Mouse (Mus musculus): ENCODE results near the gene Tdo2. TPM values are rescaled to one million over a fixed set of nuclear protein-coding genes. Genes with fewer than 3 reads are reported as not detected.

Tdo2 gene
- 2.1 and 2.6 TPM in 2 replicates for polyA plus RNA-seq (2016; fragmentation: Nextera tagmentation; extraction: Ambion mirVana)

DNA sequence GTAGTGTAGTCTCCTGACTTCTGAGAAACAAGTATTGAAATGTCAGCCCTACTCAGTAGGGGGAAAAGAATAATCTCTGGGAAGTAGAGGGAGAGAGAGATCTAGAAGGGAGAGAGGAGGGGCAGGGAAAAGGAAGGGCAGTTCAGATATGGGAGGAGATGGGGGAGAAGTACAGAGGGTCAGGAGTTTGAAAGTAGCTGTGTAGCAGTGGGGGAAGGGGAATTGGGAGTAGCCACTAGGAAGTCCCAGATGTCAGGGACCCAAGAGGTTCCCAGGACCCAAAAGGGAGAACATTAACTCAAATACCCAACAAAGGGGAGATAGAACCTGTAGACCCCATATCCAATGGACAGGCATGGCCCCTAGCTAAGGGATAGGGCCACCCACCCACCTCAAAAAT is at the start of gene Tdo2:
Gene Tdo2, minus strand, starts transcription at position 101 of the 400 bp plus-strand sequence.
- Histone ChIP-seq H3K27ac (no peak within 1 kb of the TSS), H3K36me3 (no peaks in the 10 kb centered on the region), H3K27me3 (ENCODE audit: insufficient read depth, poor library complexity, severe bottlenecking) (no peaks in the 10 kb centered on the region), H3K4me3 (no peak within 1 kb of the TSS), H3K4me1 (peaks cover 17% of the 10 kb centered on the region), H3K9me3 (no peaks in the 10 kb centered on the region)
- no peak for DNase-seq (ENCODE audit: low spot score)

DNA sequence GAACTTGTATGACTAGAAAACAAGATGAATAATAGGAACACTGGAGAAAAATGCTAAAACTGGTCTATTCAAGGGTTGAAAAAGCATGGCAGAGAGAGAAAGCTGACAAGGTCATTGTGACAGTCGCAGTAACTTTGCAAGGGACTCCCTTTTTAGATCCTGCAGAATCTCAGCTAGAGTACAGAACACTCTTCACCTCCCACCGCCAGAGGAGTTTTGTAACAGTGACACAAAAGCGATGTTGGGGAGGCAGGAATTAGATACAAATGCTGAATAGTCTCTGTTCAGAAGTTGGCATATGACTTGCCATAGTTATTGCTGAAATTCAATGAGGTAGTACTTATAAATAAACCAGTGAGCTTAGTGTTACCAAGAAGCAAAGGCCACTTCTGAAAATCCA is 47.1 kb upstream of the Tdo2 start:
- H3K27ac ChIP-seq, result no peak overlapping the region
- H3K9me3 ChIP-seq, result no peaks in the 10 kb centered on the region
- DNase-seq (ENCODE audit: low spot score), result no peak
- WGBS, result 59% methylated on average over 3 of the region's 3 CpGs
- no peaks in the 10 kb centered on the region for H3K36me3 ChIP-seq
- no peaks in the 10 kb centered on the region for H3K4me1 ChIP-seq
- no peak overlapping the region for H3K4me3 ChIP-seq
- no peaks in the 10 kb centered on the region for H3K27me3 ChIP-seq (ENCODE audit: insufficient read depth, poor library complexity, severe bottlenecking)

DNA sequence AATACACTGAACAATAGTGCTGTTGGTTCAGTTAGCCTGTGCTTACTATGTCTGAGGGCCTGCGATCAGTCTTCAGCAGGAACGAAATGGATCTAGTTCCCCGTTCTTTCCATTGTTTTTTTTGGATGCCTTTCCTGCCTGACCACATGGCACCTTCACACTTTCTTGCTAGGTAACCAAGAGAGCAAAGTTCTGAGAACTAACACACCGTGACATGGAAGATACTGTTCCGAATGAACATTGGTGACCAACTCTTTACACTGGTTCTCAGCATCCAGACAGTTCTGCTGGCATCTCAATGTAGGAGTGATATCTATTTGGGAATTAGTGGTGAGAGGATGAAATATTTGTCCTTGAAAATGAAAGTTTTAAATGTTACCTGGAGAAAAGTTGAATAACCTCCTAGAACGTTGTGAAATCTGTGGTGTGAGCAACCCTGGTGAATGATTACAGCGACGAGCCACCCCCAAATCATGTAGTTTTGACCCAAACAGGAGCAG is 46.5 kb upstream of the Tdo2 start:
- no peak overlapping the region for H3K27ac ChIP-seq
- 86% methylated on average over 8 of the region's 8 CpGs for WGBS
- no peaks in the 10 kb centered on the region for H3K9me3 ChIP-seq
- H3K4me1 ChIP-seq, result no peaks in the 10 kb centered on the region
- DNase-seq (ENCODE audit: low spot score), result no peak
- H3K36me3 ChIP-seq, result no peaks in the 10 kb centered on the region
- H3K4me3 ChIP-seq, result no peak overlapping the region
- no peaks in the 10 kb centered on the region for H3K27me3 ChIP-seq (ENCODE audit: insufficient read depth, poor library complexity, severe bottlenecking)

DNA sequence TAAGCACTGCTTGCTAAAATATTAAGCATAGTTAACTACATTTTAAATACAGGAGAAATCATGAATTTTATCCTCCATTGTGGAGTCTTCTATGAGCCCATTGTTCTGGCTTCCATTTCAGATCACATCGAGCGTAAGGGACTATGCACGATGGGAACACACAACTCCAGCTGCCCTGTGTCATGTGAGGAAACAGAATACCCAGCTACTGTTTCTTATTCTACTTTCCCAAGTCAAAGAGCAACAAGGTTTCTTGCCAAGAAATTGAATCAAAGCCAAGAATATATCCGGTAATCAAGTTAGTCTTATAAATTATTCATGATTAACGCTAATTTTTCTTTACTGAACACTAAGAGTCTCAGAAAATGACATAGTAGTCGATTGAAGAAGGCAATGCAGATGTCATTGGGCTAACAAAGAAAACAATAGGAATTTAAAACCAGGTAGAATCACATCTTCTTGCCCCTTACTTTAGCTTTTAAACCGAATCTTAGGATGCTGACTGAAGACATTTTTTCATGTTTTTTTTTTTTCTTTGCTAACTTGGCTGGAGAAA is 38.2 kb upstream of the Tdo2 start:
- H3K27me3 ChIP-seq (ENCODE audit: insufficient read depth, poor library complexity, severe bottlenecking), result no peaks in the 10 kb centered on the region
- H3K27ac ChIP-seq, result no peak overlapping the region
- H3K4me3 ChIP-seq, result no peak overlapping the region
- H3K9me3 ChIP-seq, result no peaks in the 10 kb centered on the region
- no peaks in the 10 kb centered on the region for H3K36me3 ChIP-seq
- H3K4me1 ChIP-seq, result no peaks in the 10 kb centered on the region
- no peak for DNase-seq (ENCODE audit: low spot score)
- WGBS, result 81% methylated on average over 7 of the region's 7 CpGs

DNA sequence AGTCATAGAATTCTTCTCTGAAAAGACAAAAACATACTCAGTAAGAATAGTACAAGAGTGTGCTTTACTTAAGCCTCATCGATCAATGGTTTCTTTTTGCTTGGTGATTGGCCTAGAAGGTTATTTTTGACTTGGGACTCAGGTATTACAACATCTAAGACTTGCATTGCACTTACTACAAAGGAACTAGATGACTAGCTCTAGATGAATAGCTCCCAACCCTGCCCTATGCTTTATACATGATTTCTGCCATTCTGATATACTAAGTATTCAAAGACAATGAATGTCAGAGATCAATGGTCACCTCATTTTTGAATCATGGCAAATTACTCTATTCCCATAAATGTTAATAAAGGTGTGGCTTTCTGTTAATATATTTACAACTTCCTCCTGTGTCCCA is 31.0 kb upstream of the Tdo2 start:
- Histone ChIP-seq H3K36me3 (no peaks in the 10 kb centered on the region), H3K4me1 (no peaks in the 10 kb centered on the region), H3K27me3 (ENCODE audit: insufficient read depth, poor library complexity, severe bottlenecking) (no peaks in the 10 kb centered on the region), H3K4me3 (no peak overlapping the region), H3K27ac (no peak overlapping the region), H3K9me3 (no peaks in the 10 kb centered on the region)
- WGBS, result 93% methylated on average over 1 of the region's 1 CpGs
- DNase-seq (ENCODE audit: low spot score), result no peak

DNA sequence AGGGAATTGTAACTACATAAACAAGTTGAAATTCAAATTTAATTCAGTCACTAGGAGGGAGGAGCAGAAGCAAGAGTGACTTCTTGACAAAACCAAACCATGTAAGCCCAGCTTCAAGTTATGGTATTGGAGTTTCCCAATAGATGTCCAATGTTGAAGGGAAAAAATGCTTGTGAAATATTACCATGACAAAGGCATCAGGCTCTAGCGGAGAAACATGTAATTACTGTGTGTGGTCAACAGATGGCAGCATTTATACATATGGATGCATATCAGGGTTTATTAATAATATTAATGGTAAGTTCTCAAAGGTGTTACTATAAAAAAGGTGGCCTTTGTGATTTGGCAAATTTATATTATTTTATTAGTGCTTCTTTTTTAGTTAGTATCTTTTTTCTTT is 20.0 kb upstream of the Tdo2 start:
- H3K36me3 ChIP-seq, result no peaks in the 10 kb centered on the region
- 11% methylated on average over 1 of the region's 1 CpGs for WGBS
- no peaks in the 10 kb centered on the region for H3K9me3 ChIP-seq
- no peaks in the 10 kb centered on the region for H3K4me1 ChIP-seq
- H3K4me3 ChIP-seq, result no peak overlapping the region
- no peaks in the 10 kb centered on the region for H3K27me3 ChIP-seq (ENCODE audit: insufficient read depth, poor library complexity, severe bottlenecking)
- H3K27ac ChIP-seq, result no peak overlapping the region
- no peak for DNase-seq (ENCODE audit: low spot score)

DNA sequence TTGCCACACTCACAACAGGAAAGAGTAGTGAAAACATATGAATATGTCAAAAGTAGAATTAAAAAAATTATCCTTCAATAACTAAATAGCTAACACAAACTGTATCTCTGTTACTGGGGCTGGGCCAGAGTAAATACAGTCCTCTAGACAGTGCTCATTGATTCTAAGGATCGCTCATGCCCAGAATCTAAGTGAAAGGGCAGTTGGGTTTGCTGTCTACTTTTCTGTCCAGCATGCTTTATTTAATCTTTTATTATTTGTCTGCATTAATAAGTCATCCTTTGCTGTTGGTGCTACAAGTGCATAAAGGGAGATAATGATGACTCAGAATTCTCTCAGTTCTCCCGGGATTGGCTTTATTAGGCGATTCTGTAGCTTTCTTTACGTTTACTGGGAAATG is 19.4 kb upstream of the Tdo2 start:
- H3K9me3 ChIP-seq, result no peaks in the 10 kb centered on the region
- 36% methylated on average over 4 of the region's 4 CpGs for WGBS

DNA sequence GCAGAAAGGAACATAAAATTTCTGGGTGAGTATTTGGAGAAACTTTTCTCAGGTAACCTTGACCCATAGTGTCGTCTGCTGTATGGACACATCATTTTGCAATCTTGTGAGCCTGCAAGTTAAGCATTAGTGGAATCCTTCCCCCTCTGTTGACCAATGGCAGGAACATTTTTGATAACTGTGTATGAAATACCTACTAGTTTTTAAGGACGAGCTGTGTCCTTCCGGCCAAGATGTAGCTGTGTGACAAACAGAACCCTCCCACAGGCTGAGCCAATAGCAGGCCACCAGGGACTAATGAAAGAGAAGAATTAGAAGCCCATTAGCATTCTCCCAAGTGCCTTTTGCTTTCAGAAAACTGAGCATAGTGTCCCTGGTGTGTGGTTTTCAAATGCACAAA is 14.5 kb upstream of the Tdo2 start:
- Histone ChIP-seq H3K4me1 (peaks cover 9% of the 10 kb centered on the region), H3K9me3 (no peaks in the 10 kb centered on the region), H3K27me3 (ENCODE audit: insufficient read depth, poor library complexity, severe bottlenecking) (no peaks in the 10 kb centered on the region), H3K36me3 (no peaks in the 10 kb centered on the region), H3K27ac (peak overlapping the region; percentile 62; the same call in 1 of the 2 replicates), H3K4me3 (no peak overlapping the region)
- WGBS, result 40% methylated on average over 3 of the region's 3 CpGs
- DNase-seq (ENCODE audit: low spot score), result no peak

More for the DNA sequence above, 19.4 kb upstream of the Tdo2 start:
- Histone ChIP-seq H3K4me3 (no peak overlapping the region), H3K27ac (no peak overlapping the region), H3K27me3 (ENCODE audit: insufficient read depth, poor library complexity, severe bottlenecking) (no peaks in the 10 kb centered on the region), H3K4me1 (no peaks in the 10 kb centered on the region), H3K36me3 (no peaks in the 10 kb centered on the region)
- DNase-seq (ENCODE audit: low spot score), result no peak

DNA sequence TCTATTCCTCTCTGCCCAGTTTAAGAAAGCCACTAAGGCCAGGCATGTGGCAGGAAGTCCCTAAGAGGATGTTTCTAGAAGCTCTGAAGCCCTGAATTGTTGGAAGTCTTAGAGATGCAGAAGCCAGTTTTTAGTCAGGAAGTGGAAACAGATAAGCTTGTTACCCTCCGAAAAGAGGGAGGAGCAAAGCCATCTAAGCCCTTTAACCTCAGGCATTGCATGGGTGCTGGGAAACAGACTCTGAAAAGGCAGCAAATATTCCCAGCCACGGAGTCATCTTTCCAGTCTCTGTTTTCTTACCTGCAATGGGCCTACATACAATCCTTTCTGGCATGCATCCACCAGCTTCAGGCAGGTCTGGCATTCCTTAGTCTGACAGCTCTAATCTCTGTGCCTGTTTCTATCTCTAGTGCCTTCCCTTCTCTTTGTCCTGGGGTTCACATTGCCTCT is 13.7 kb upstream of the Tdo2 start:
- peaks cover 9% of the 10 kb centered on the region for H3K4me1 ChIP-seq
- H3K36me3 ChIP-seq, result no peaks in the 10 kb centered on the region
- no peak overlapping the region for H3K4me3 ChIP-seq
- peak overlapping the region; percentile 79 for H3K27ac ChIP-seq
- peak; percentile 78 for DNase-seq (ENCODE audit: low spot score)
- no peaks in the 10 kb centered on the region for H3K9me3 ChIP-seq
- no peaks in the 10 kb centered on the region for H3K27me3 ChIP-seq (ENCODE audit: insufficient read depth, poor library complexity, severe bottlenecking)
- WGBS, result 4% methylated on average over 2 of the region's 2 CpGs

DNA sequence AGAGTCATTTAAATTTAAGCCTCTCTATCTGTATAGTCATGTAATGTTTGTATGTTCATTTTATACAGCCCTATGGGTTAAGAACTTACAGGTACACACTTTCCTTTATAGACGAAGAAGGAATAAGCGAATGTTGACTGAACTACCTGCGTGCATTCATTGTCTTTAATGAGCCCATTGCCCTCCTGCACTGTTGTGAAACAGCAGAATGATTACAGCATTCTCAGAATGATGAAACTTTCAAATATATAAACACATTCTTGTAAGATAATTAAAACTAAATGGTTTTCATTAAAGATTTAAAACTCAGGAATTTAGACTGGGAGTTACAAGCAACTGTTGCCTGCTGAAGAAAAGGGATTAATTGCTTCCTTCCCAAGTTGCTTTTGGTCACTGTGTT is 11.6 kb upstream of the Tdo2 start:
- Histone ChIP-seq H3K27me3 (ENCODE audit: insufficient read depth, poor library complexity, severe bottlenecking) (no peaks in the 10 kb centered on the region), H3K27ac (no peak overlapping the region), H3K4me1 (peaks cover 9% of the 10 kb centered on the region), H3K36me3 (no peaks in the 10 kb centered on the region), H3K9me3 (no peaks in the 10 kb centered on the region), H3K4me3 (no peak overlapping the region)
- no peak for DNase-seq (ENCODE audit: low spot score)
- 90% methylated on average over 3 of the region's 3 CpGs for WGBS

DNA sequence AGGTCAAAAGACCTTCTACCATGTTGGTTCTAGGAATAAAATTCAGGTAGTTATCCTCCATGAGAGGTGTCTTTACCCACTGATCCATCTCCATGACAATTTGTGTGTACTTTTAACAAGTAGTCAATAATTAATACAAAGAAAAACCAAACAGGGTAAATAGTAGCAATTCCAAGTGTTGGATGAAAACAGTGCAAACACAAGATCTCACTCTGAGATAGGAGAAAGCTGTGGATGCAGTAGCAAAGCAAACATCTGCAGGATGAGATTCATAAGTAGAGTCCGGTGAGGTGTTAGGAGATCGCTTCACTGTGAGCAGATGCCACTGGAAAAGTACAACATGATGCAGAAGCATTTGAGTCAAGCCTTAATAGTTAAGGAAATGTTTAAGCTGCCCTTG is 10.1 kb upstream of the Tdo2 start:
- Histone ChIP-seq H3K27me3 (ENCODE audit: insufficient read depth, poor library complexity, severe bottlenecking) (no peaks in the 10 kb centered on the region), H3K27ac (no peak overlapping the region), H3K4me1 (peaks cover 18% of the 10 kb centered on the region), H3K36me3 (no peaks in the 10 kb centered on the region), H3K4me3 (no peak overlapping the region), H3K9me3 (no peaks in the 10 kb centered on the region)
- WGBS, result 93% methylated on average over 2 of the region's 2 CpGs
- DNase-seq (ENCODE audit: low spot score), result no peak

DNA sequence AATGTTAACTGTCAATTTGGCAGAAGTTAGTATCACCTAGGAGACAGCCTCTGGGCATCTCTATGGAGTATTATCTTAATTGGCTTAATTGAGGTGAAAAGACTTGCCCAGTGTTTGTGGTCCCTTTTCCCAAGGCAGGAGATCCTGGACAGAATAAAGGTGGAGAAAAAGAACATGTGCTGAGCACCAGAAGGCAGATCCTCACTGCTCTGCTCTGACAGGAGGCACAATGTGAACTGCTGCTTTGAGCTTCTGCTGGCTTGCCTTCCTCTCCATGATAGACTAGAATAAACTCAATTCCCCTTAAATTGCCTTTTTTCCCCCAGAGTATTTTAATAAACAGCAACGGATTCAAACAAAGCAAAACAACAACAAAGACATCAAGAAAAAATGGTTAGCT is 9.1 kb upstream of the Tdo2 start:
- Histone ChIP-seq H3K9me3 (no peaks in the 10 kb centered on the region), H3K27me3 (ENCODE audit: insufficient read depth, poor library complexity, severe bottlenecking) (no peaks in the 10 kb centered on the region), H3K4me1 (peaks cover 18% of the 10 kb centered on the region), H3K27ac (no peak overlapping the region), H3K4me3 (no peak overlapping the region), H3K36me3 (no peaks in the 10 kb centered on the region)
- no peak for DNase-seq (ENCODE audit: low spot score)
- WGBS, result 55% methylated on average over 1 of the region's 1 CpGs

DNA sequence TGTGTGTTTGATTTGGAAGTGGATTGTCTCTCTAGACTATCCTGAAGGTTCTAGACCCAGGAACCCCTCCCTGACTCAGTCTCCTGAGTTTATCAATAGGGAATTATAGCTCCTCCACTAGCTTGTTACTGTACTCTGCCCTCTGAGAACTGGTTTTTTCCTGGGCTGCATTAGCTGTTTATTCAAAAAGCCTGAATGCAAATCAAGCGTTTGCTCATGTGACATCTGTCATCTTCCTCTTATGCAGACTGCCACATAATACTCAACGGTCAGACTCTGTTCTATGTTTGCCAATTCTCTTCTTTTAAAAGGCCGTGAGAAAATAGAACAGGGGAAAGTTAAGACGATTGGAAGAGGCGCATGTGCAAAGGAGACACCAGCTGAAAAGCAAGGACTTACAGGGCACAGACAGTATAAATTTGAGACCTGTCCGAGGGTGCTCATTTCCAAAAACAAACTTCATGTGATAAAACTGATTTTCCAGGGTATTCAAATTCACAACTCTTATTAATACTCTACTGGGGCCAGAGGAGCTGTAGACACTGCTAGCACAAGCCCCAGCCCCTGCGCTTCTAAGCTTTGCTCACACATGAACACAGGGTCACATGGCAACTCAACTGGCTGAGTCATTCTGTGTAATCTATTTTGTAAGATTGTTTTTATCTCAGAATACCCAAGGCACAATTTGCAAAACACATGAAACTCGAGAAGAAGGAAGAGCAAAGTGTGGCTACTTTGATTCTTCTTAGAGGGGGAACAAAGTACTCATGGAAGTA is 7.3 kb upstream of the Tdo2 start:
- H3K4me1 ChIP-seq, result peaks cover 9% of the 10 kb centered on the region; the same call in 1 of the 2 replicates
- no peaks in the 10 kb centered on the region for H3K9me3 ChIP-seq
- DNase-seq (ENCODE audit: low spot score), result no peak
- 83% methylated on average over 8 of the region's 8 CpGs for whole genome bisulfite sequencing
- H3K27ac ChIP-seq, result no peak overlapping the region
- no peaks in the 10 kb centered on the region for H3K36me3 ChIP-seq
- H3K4me3 ChIP-seq, result no peak overlapping the region
- no peaks in the 10 kb centered on the region for H3K27me3 ChIP-seq (ENCODE audit: insufficient read depth, poor library complexity, severe bottlenecking)
